Comparison of ENCODE assay signal across 16 mouse cellular contexts in genomic region chr5:118553290-118553689, GRCm38 (mm10).
"Had no signal": no experiment of that assay in that cellular context is flagged by ENCODE, and none has a peak within 500 bp of the region (broad histone marks: within the 10 kb centered on the region; RNA-seq: fewer than 3 reads in every experiment).

No protein-coding gene starts in this region.

- H3K4me1 ChIP-seq: neural tube, embryonic 13.5 days; neural tube, embryonic 15.5 days; stomach, embryonic 15.5 days had no signal

- H3K27me3 ChIP-seq: neural tube, embryonic 13.5 days; stomach, embryonic 15.5 days had no signal

- H3K27ac ChIP-seq: neural tube, embryonic 13.5 days; neural tube, embryonic 15.5 days; stomach, embryonic 15.5 days; stomach, postnatal 0 days had no signal

- H3K4me3 ChIP-seq: neural tube, embryonic 13.5 days; neural tube, embryonic 15.5 days; stomach, embryonic 15.5 days had no signal

- H3K9me3 ChIP-seq: neural tube, embryonic 13.5 days; neural tube, embryonic 15.5 days; stomach, embryonic 15.5 days had no signal

- DNase-seq: retina, postnatal 1 day; right cerebral cortex, adult 18-20 months; right cerebral cortex, postnatal 14 days; right cerebral cortex, postnatal 25 days; right cerebral cortex, postnatal 4 days; spleen, adult 18-20 months; thymus, adult 18-20 months; thymus, adult 2 months; thymus, postnatal 14 days; thymus, postnatal 25 days; thymus, postnatal 36 days; thymus, postnatal 4 days had no signal

- H3K9ac ChIP-seq: neural tube, embryonic 13.5 days; neural tube, embryonic 15.5 days; stomach, embryonic 15.5 days had no signal

- H3K4me2 ChIP-seq: neural tube, embryonic 13.5 days; neural tube, embryonic 15.5 days; stomach, embryonic 15.5 days had no signal

- H3K36me3 ChIP-seq: neural tube, embryonic 13.5 days; neural tube, embryonic 15.5 days; stomach, embryonic 15.5 days had no signal
